Mouse (Mus musculus) liver, embryonic 18 days (tissue): ENCODE measurements around the gene Eif2ak4. TPM values are rescaled to one million over a fixed set of nuclear protein-coding genes. Genes with fewer than 3 reads are reported as not detected.

Source experiments
- polyA plus RNA-seq: library from polyadenylated mRNA; depleted of rRNA; stranded (reverse); fragments of >200 nt; gene quantifications from 2 replicates; pipeline ENCODE4 v1.2.3, GENCODE M21; 2012; rRNA removed

Gene Eif2ak4
- 8.6 and 9.6 TPM in 2 replicates for polyA plus RNA-seq

DNA sequence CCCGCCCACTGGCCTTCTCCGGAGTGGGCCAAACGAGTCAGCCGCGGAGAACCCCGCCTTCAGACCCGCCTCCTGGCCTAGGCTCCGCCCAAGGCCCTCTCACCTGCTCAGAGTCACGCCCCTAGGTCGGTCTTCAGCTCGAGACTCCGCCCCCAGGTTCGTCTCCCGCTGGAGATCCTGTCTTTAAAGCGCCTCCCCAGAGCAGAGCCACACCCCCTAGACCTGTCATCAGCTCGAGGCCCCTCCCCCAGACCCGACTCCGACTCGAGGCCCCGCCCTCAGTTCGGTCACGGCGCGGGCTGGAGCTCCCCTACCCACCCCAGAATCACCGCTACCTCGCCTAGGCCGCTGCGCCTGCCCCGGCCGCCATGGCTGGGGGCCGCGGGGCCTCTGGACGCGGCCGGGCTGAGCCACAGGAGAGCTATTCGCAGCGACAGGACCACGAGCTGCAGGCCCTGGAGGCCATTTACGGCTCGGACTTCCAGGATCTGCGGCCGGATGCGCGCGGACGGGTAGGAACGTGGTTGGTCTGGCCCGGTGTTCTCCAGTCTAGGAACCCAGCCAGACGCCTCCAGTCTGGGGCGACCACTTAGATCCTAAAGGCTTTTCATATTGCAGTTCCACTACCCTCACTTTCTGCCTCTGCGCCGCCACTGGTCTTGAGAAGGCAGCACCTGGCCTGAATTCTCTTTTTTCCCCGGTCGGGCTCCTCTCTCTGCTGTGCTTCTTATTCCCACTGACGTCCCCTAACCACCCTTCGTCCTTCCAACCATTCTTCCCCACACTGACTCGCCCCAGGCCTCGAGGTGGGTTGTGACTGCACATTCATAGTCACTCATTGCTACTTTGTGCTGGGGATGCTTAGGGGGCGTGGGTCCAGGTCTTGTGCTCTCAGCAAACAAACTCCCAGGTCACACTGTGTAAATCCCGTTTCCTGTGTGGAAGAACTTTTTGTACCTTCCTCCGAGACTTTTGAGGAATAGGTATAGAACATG, at the start of gene Eif2ak4:
TSS of gene Eif2ak4 (plus strand) at position 278 of the 995 bp plus-strand sequence.

DNA sequence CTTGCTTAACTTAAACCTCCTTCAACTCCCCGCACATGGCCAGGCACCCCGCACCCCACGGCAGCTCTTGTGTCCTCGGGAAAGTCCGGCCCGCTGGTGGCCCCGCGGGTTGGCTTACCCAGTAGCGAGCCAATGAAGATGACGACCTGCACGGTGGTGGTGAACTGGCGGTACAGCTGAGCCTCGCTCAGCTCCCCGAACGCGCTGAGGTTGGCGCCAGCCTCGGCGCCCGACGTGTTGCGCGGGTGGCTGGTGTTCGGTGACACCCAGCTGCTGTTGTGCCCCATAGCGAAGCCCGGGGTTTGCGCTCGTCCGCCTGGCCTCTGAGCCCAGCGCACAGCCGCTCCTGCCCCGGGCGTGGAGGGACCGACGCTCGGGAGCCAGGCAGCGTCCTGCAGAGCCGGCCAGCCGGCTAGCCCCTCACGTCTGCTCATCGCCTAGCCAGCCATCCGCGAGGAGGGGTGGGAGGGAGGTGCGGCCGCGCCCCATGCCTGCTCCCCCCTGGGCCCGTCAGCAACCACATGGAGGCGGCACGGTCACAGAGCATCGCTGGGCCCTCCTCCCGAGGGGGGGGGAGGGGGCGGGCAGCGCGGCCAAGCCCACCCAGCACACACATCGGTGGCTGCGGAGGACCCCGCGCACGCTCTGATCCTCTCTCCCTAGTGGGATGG, 15.4 kb upstream of the Eif2ak4 start, which contains the start of gene Gpr176:
TSS of gene Gpr176 (minus strand) at position 519 of the 671 bp plus-strand sequence.

DNA sequence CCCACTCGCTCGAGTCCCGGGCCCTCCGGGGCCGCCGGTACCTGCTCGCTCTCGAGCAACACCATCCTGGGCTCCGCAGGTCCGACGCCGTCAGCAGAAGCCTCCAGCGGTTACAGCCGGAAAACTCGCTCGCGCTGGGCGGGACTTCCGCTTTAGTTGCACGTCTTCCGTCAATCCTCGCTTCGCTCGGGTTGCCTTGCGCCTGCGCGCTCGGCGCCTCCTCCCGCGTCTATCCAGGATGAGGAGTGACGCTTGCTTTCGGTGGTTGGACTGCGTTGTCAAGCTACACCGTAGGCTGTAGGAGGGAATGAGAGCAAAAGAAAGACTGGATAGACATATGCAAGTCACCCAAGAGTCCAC, 91.1 kb downstream of the Eif2ak4 start, which contains the start of gene Srp14:
TSS of gene Srp14 (minus strand) at position 162 of the 360 bp plus-strand sequence.

Other genes starting within 250 kb of the Eif2ak4 start
- 0.11 and 0.19 TPM in 2 replicates for gene Fsip1, start 131.7 kb upstream of the Eif2ak4 start, polyA plus RNA-seq
- 0.23 and 0.24 TPM in 2 replicates for gene Gpr176, start 15.2 kb upstream of the Eif2ak4 start, polyA plus RNA-seq
- gene Srp14, start 91.1 kb downstream of the Eif2ak4 start, polyA plus RNA-seq, result 74.7 and 76.9 TPM in 2 replicates
- gene Bmf, start 161.1 kb downstream of the Eif2ak4 start, polyA plus RNA-seq, result 1.8 and 2.4 TPM in 2 replicates
- gene Bub1b, start 209.6 kb downstream of the Eif2ak4 start, polyA plus RNA-seq, result 16.4 and 18.4 TPM in 2 replicates